Mouse (Mus musculus): ENCODE measurements at regions not wholly inside any gene's neighbourhood (a gene's known extent, or its start where the extent isn't known, plus 50 kb on each side); places are given as distances from the start of the nearest gene placed in this dataset.

- peak; percentile 9 to 20 for DNase-seq (ENCODE audit: low spot score in 2 of 2)
Observed at GRCm38 (mm10) chr15:57543985-57544384, 66.6 kb upstream of the Slc22a22 start.

GRCm38 (mm10) chr15:57542630-57543029, 65.2 kb upstream of the Slc22a22 start:
- no peak for DNase-seq (ENCODE audit: low spot score in 2 of 2)

GRCm38 (mm10) chr15:57535514-57535913, 58.1 kb upstream of the Slc22a22 start:
- DNase-seq (ENCODE audit: low spot score in 2 of 2): no peak

All from layer of hippocampus, postnatal 14 days (tissue).